Mouse (Mus musculus) kidney, embryonic 15.5 days (tissue): Measurements from ENCODE around the gene Shf. TPM values are rescaled to one million over a fixed set of nuclear protein-coding genes. Genes with fewer than 3 reads are reported as not detected.
A peak's percentile ranks its signal among the peaks of the same experiment; 100 is the strongest.
"Not testable (repeated sequence)": the region's sequence is repeated elsewhere in the genome, so short reads cannot be mapped to it uniquely, and the experiment has no call there.

Source experiments
- ATAC-seq: fragments of 200-750 bp; cut with Nextera tagmentation; replicated peaks from 2 replicates; pipeline ENCODE4 v1.8.0; 2017; ENCODE audit warnings: moderate TSS enrichment; ENCODE audit not compliant: low FRiP score
- H3K27ac ChIP-seq: fragments of 300-500 bp; sonication (generic); 2 replicates; pipeline ENCODE4 v1.5.1; 2015; ENCODE audit warnings: mild to moderate bottlenecking, inconsistent platforms
- H3K27me3 ChIP-seq: fragments of 300-500 bp; sonication (generic); 2 replicates; pipeline ENCODE4 v1.6.1; 2015; ENCODE audit warnings: inconsistent platforms
- H3K36me3 ChIP-seq: fragments of 300-500 bp; sonication (generic); 2 replicates; pipeline ENCODE4 v1.6.1; 2015; ENCODE audit warnings: inconsistent platforms
- H3K4me1 ChIP-seq: fragments of 300-500 bp; sonication (generic); 2 replicates; pipeline ENCODE4 v1.6.1; 2015; ENCODE audit warnings: inconsistent platforms
- H3K4me2 ChIP-seq: fragments of 300-500 bp; sonication (generic); 2 replicates; pipeline ENCODE4 v1.6.1; 2015; ENCODE audit warnings: moderate library complexity, mild to moderate bottlenecking, inconsistent platforms
- H3K4me3 ChIP-seq: fragments of 300-500 bp; sonication (generic); replicated peaks from 2 replicates; pipeline ENCODE4 v1.5.1; 2015; ENCODE audit warnings: mild to moderate bottlenecking, inconsistent platforms
- H3K9ac ChIP-seq: fragments of 300-500 bp; sonication (generic); 2 replicates; pipeline ENCODE4 v1.6.1; 2015; ENCODE audit warnings: mild to moderate bottlenecking, inconsistent platforms
- H3K9me3 ChIP-seq: fragments of 300-500 bp; sonication (generic); replicated peaks from 2 replicates; pipeline ENCODE4 v1.6.1; 2016; ENCODE audit warnings: inconsistent platforms
- WGBS: fragments of 180-500 bp; shearing (Covaris S2); methylation state at CpG from one replicate; pipeline ENCODE4 v1.1.7; 2015; ENCODE audit warnings: mixed read lengths; 5-methylcytosine and 5-hydroxymethylcytosine counted together
- polyA plus RNA-seq: library from polyadenylated mRNA; unstranded; fragments of >200 nt; fragmentation: Nextera tagmentation; extraction: Ambion mirVana; gene quantifications from 2 replicates; pipeline ENCODE4 v1.2.1, GENCODE M21; 2015

The Shf gene
- polyA plus RNA-seq, 1 experiment from 2014 or later, result 2.4 TPM

DNA sequence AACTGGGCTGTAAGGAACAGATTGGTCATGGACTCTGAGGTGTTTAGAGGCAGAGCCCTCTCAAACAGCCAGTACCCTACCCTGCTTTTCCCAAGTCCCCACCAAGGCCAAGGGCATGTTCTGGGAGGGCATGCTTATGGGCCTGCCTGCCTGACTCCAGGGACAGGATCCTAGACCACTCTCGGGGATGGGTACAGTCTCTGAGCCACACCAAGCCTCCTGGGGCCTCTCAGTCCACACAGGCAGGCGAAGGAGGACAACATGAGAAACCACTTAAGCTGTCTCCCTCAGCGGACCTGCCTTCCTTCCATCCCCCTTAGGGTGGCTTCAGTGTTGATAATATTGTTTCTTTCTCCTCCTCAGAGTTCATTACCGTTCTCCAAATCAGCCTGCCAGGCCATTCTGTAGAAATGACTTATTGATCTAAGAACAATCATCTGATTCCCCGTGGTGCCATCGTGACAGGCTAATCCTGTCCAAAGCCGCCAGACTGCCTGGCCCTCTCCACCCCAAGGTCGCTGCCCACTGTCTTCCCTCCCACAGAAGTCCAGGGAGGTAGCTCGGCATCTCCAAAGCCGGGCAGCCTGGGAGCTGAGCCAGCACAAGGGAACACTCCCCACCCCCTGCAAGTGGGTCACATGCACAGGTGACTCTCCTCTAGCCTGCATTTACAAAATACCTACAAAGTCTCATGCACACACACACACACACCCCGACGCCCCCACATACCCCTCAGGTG is 14.6 kb downstream of the Shf start:
- H3K36me3 ChIP-seq, result peaks cover 20% of the 10 kb centered on the region
- H3K27ac ChIP-seq, result no peak overlapping the region
- H3K27me3 ChIP-seq, result no peaks in the 10 kb centered on the region
- 75% methylated on average over 12 of the region's 12 CpGs for WGBS
- no peak overlapping the region for H3K9ac ChIP-seq
- H3K9me3 ChIP-seq, result no peaks in the 10 kb centered on the region
- H3K4me1 ChIP-seq, result peaks cover 27% of the 10 kb centered on the region
- H3K4me2 ChIP-seq, result no peak overlapping the region
- no peak overlapping the region for H3K4me3 ChIP-seq
- ATAC-seq, result no peak

DNA sequence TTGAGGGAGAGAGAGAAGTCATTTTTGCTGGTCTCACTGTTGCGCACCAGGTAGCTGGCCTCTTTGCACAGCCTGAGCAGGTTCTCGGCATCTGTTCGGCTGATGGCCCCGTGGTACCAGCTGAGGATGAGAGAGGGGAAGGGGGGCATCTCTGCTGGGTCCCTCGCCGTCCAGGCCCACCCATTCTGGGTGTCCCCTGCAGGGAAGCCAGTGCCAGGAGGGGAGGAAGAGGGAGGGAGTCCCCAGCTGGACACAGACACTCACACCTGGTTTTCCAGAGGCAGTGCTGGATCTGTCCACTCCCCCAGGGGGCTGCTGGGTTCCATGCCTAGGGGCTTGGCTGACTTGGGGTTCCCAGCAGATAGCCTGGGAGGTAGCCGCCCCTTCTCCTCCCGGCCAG is 15.2 kb downstream of the Shf start:
- ATAC-seq, result no peak
- Histone ChIP-seq H3K36me3 (peaks cover 20% of the 10 kb centered on the region), H3K4me3 (no peak overlapping the region), H3K27ac (no peak overlapping the region), H3K4me1 (peaks cover 31% of the 10 kb centered on the region), H3K4me2 (no peak overlapping the region), H3K27me3 (no peaks in the 10 kb centered on the region), H3K9me3 (no peaks in the 10 kb centered on the region), H3K9ac (no peak overlapping the region)
- WGBS, result 83% methylated on average over 8 of the region's 8 CpGs

GRCm38 (mm10) chr2:122352992-122353391 is 16.0 kb downstream of the Shf start:
- H3K4me3 ChIP-seq, result no peak overlapping the region
- H3K4me2 ChIP-seq, result no peak overlapping the region
- no peaks in the 10 kb centered on the region for H3K9me3 ChIP-seq
- H3K4me1 ChIP-seq, result peaks cover 35% of the 10 kb centered on the region
- 62% methylated on average over 6 of the region's 6 CpGs for WGBS
- no peak for ATAC-seq
- no peak overlapping the region for H3K9ac ChIP-seq
- H3K36me3 ChIP-seq, result peaks cover 20% of the 10 kb centered on the region
- H3K27me3 ChIP-seq, result no peaks in the 10 kb centered on the region
- H3K27ac ChIP-seq, result no peak overlapping the region

DNA sequence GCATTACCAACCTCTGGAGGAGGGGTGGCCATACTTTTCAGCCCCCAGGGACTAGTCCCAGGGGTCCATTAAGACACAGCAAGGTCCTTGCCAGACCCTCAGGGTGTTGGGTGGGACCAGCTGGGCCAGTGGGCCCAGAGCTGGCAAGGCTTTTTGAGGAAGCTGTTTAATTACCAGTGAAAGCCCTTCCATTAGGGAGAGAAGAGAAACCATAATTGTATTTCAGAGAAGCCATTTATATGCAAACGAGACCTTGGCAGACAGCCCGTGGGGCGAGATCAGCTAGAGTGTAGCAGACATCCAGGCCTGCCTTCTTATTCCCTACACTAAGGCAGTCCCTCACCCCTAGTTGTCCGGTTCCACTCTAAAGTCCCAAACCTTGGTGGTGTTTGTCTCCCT is 17.0 kb downstream of the Shf start:
- peaks cover 39% of the 10 kb centered on the region for H3K4me1 ChIP-seq
- H3K9ac ChIP-seq, result no peak overlapping the region
- peaks cover 14% of the 10 kb centered on the region for H3K36me3 ChIP-seq
- no peak overlapping the region for H3K4me2 ChIP-seq
- ATAC-seq, result no peak
- H3K4me3 ChIP-seq, result no peak overlapping the region
- H3K27me3 ChIP-seq, result no peaks in the 10 kb centered on the region
- no peaks in the 10 kb centered on the region for H3K9me3 ChIP-seq
- peak overlapping the region; percentile 46 for H3K27ac ChIP-seq
- WGBS, result 67% methylated on average over 4 of the region's 4 CpGs

DNA sequence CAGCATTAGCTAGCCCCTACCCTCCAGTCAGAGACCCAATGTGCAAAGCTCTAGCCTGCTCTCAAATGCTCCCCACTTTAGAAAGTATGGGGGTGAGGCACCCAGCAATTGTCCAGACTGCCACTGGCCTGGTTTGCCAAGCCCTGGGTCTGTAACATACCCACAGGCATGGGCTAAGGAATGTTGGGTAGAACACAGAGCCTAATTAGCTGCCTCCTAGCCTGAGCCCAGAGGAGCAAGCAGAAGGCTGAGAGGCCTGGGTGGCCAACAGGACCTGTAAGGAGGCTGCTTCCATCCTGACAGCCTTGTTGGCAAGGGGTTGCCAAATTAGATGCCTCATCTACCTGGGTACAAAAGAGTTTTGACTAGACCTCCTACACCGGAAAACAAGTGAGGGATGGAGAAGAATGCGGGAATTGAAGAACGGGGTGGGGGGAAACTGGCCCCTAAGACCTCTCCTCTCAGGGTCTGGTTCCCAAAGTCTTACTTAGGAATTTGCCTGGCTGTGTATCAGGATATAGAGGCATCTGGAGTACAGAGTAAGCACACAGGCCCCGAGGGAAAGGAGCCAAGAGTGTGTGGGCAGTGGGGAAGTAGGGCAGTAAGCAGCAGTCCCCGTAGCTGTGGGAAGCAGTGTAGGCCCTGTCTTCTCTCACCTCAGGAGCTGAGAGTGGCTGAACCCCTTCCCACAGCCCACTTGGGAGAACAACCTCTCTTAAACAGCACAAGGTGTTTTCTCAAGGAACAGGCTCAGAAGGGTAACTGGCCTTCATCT is 17.6 kb downstream of the Shf start:
- 73% methylated on average over 5 of the region's 5 CpGs for WGBS
- no peaks in the 10 kb centered on the region for H3K9me3 ChIP-seq
- ATAC-seq, result no peak
- H3K4me2 ChIP-seq, result no peak overlapping the region
- H3K27ac ChIP-seq, result peak overlapping the region; percentile 46
- no peak overlapping the region for H3K4me3 ChIP-seq
- peaks cover 8% of the 10 kb centered on the region for H3K36me3 ChIP-seq
- peaks cover 39% of the 10 kb centered on the region for H3K4me1 ChIP-seq
- H3K9ac ChIP-seq, result no peak overlapping the region
- H3K27me3 ChIP-seq, result no peaks in the 10 kb centered on the region

DNA sequence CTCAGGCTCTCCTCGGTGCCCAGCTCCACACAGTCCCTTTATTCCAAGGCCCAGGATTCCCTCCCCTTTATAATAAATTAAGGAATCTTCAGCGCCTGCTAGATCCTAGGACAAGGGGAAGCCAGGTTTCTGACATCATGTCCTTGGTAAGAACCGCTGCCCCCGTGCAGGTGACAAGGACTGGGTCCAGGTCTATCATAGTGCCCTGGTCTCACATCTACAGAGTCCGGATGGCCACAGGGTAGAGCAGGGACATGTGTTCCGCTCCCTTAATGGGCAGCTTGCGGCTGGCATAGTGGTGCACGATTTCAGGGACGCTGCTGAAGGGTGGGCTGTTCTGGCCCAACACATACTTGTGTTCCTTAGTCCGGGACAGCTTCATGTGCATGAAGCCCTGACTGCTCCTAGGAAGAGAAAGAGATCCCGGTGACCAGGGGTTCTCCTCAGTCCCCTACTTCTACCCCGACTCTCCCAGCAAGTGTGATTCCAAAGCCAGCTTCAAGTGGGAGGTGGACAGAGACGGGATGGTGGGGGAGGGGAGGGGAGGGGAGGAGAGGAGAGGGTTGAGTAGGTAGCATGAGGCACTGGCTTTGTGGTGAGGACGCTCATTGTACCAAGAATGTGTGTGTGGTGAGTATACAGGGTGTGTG is 19.7 kb downstream of the Shf start:
- Histone ChIP-seq H3K27me3 (no peaks in the 10 kb centered on the region), H3K36me3 (no peaks in the 10 kb centered on the region), H3K27ac (peak overlapping the region; percentile 99), H3K4me3 (peak overlapping the region; percentile 70), H3K4me2 (peak overlapping the region; percentile 83), H3K9ac (peak overlapping the region; percentile 90), H3K4me1 (peaks cover 39% of the 10 kb centered on the region), H3K9me3 (no peaks in the 10 kb centered on the region)
- ATAC-seq, result peak; percentile 63
- 10% methylated on average over 14 of the region's 14 CpGs for WGBS

DNA sequence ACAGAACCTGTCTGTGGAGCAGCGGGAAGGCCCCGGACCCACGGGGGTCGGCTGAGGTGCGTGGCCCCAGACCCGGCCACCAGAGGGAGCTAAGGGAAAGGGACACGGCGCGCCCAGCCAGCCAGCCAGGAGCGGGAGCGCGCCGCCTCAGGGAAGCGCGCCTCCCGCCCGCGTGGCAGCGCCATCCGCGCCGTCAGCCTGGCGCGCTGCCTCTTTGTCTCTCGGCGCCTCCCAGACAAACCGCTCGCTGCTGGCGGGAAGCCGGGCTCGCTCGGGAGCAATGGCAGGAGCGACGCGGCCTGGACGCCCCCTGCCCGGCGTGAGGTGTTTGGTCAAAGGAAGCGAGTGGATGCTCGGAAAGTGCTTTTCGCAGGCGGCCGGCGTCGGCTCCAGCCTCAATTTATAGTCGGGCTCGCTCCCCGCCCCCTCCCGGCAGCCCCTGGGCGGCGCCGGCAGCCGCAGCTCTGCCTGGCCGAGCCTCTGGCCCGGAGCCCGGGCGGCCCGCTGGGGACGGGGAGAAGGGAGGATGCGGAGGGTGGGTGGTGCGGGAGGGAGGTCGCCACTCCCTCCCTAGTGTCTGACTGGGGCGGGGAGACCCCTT is 20.3 kb downstream of the Shf start:
- Histone ChIP-seq H3K4me1 (peaks cover 36% of the 10 kb centered on the region), H3K27me3 (no peaks in the 10 kb centered on the region), H3K36me3 (no peaks in the 10 kb centered on the region), H3K4me3 (peak overlapping the region; percentile 70), H3K4me2 (peak overlapping the region; percentile 83), H3K27ac (peak overlapping the region; percentile 99), H3K9ac (peak overlapping the region; percentile 90), H3K9me3 (no peaks in the 10 kb centered on the region)
- ATAC-seq, result peak; percentile 93
- under 1% methylated on average over 63 of the region's 63 CpGs for WGBS

- no peaks in the 10 kb centered on the region for H3K36me3 ChIP-seq
- 97% methylated on average over 3 of the region's 3 CpGs for WGBS
- H3K4me1 ChIP-seq, result peaks cover 33% of the 10 kb centered on the region
- no peak overlapping the region for H3K27ac ChIP-seq
- no peaks in the 10 kb centered on the region for H3K27me3 ChIP-seq
- H3K9ac ChIP-seq, result no peak overlapping the region
- H3K4me3 ChIP-seq, result no peak overlapping the region
- H3K4me2 ChIP-seq, result no peak overlapping the region
- no peaks in the 10 kb centered on the region for H3K9me3 ChIP-seq
- no peak for ATAC-seq
These were observed 21.7 kb downstream of the Shf start for GRCm38 (mm10) chr2:122347257-122347656.

DNA sequence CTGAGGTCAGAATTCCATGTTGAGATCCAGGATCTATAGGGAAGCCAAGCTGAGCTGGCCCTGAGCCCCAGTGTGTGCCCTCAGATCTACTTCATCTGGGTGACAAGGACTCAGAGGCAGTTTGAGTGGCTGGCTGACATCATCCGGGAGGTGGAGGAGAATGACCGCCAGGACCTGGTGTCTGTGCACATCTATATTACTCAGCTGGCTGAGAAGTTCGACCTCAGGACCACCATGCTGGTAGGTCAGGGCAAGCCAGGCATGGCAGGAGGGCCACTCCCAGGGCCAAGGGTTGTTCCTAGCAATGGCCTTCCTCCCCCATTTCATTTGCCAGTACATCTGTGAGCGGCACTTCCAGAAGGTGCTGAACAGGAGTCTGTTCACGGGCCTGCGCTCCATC is 22.8 kb downstream of the Shf start:
- not testable (repeated sequence) for H3K27me3 ChIP-seq, ATAC-seq, H3K4me2 ChIP-seq, H3K36me3 ChIP-seq, H3K9me3 ChIP-seq, H3K9ac ChIP-seq, H3K27ac ChIP-seq, H3K4me3 ChIP-seq
- peaks cover 22% of the 10 kb centered on the region for H3K4me1 ChIP-seq
- 78% methylated on average over 6 of the region's 6 CpGs for WGBS

DNA sequence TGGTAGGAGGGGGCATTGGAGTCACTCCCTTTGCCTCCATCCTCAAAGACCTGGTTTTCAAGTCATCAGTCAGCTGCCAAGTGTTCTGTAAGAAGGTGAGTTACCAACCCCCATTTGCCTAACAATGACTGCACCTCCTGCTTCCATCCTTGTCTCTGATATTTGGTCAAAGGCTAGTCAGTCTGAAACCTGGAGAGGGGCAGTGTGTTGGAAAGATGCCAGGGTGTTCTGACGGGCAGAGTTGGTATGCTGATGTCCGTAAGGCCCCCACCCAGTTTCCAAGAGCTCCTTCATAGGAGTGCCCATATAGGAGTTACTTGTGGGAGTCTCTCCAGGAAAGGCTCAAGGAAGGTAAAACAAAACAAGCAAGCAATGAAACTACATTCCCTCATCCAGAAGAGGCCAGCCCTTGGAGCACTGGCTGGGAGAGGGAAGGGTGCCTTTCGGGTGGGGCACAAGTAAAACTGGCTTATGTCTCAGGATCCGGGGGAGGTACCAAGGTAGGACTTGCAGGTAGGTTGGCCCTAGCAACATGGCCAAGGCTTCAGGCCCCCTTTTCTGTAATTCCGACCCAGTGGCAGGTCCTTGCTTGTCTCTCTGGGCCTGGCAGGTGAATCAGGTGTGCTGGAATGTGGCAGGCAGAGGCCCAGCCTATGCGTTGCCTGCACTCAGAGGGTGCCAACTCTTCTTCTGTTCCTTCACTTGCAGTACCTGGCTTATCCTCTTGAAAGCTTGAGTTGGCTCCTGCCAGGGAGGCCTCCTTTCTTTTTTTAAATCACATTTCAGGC is 23.7 kb downstream of the Shf start:
- Histone ChIP-seq H3K9me3 (no peaks in the 10 kb centered on the region), H3K4me2 (no peak overlapping the region), H3K4me1 (peaks cover 19% of the 10 kb centered on the region), H3K9ac (no peak overlapping the region), H3K27me3 (no peaks in the 10 kb centered on the region), H3K27ac (no peak overlapping the region), H3K36me3 (no peaks in the 10 kb centered on the region), H3K4me3 (no peak overlapping the region)
- ATAC-seq, result no peak
- 78% methylated on average over 6 of the region's 6 CpGs for WGBS

DNA sequence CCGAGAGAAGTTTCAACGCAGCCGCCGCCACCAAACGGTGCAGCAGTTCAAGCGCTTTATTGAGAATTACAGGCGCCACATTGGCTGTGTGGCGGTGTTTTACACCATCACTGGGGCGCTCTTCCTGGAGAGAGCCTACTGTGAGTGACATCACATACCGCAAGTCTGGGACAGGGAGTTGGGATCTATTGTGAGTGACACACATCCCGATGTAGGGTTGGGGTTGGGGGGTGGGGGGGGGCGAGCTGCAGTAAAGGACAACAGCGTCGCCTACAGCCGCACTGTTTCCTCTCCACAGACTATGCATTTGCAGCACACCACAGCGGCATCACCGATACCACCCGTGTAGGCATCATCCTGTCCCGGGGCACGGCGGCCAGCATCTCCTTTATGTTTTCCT is 31.7 kb downstream of the Shf start:
- ATAC-seq, result no peak

More for the DNA sequence above, 31.7 kb downstream of the Shf start:
- no peaks in the 10 kb centered on the region for H3K4me1 ChIP-seq
- H3K9ac ChIP-seq, result no peak overlapping the region
- WGBS, result 61% methylated on average over 21 of the region's 21 CpGs
- no peaks in the 10 kb centered on the region for H3K9me3 ChIP-seq
- peaks cover 7% of the 10 kb centered on the region; the same call in 1 of the 2 replicates for H3K27me3 ChIP-seq
- no peak overlapping the region for H3K27ac ChIP-seq
- peak overlapping the region; percentile 32 for H3K4me2 ChIP-seq
- H3K36me3 ChIP-seq, result no peaks in the 10 kb centered on the region
- no peak overlapping the region for H3K4me3 ChIP-seq
